Mouse (Mus musculus) embryonic facial prominence, embryonic 10.5 days (tissue): ENCODE data around the gene Selp. TPM values are rescaled to one million over a fixed set of nuclear protein-coding genes. Genes with fewer than 3 reads are reported as not detected.

Source experiments
- DNase-seq: peaks from one replicate; pipeline ENCODE4 v3.0.0-alpha.2; 2017; ENCODE audit warnings: low spot score
- H3K27ac ChIP-seq: fragments of 300-500 bp; sonication (generic); replicated peaks from 2 replicates; pipeline ENCODE4 v1.5.1; 2016; ENCODE audit warnings: mild to moderate bottlenecking
- H3K27me3 ChIP-seq: fragments of 300-500 bp; sonication (generic); replicated peaks from 2 replicates; pipeline ENCODE4 v1.6.1; 2016; ENCODE audit warnings: low read depth, mild to moderate bottlenecking; ENCODE audit not compliant: poor library complexity, severe bottlenecking
- H3K36me3 ChIP-seq: fragments of 300-500 bp; sonication (generic); replicated peaks from 2 replicates; pipeline ENCODE4 v1.6.1; 2016; ENCODE audit warnings: mild to moderate bottlenecking, moderate library complexity
- H3K4me1 ChIP-seq: fragments of 300-500 bp; sonication (generic); 2 replicates; pipeline ENCODE4 v1.6.1; 2016
- H3K4me3 ChIP-seq: fragments of 300-500 bp; sonication (generic); 2 replicates; pipeline ENCODE4 v1.5.1; 2016; ENCODE audit warnings: mild to moderate bottlenecking, moderate library complexity
- H3K9me3 ChIP-seq: fragments of 300-500 bp; sonication (generic); 2 replicates; pipeline ENCODE4 v1.6.1; 2016; ENCODE audit warnings: mild to moderate bottlenecking
- WGBS: fragments of 180-500 bp; shearing (Covaris S2); methylation state at CpG from one replicate; pipeline ENCODE4 v1.1.7; 2016; 5-methylcytosine and 5-hydroxymethylcytosine counted together
- polyA plus RNA-seq: library from polyadenylated mRNA; unstranded; fragments of >200 nt; fragmentation: Nextera tagmentation; extraction: Ambion mirVana; gene quantifications from 2 replicates; pipeline ENCODE4 v1.2.1, GENCODE M21; 2016

The Selp gene
- polyA plus RNA-seq, 1 experiment from 2014 or later, result not detected

GRCm38 (mm10) chr1:164086797-164087196 lies 28.3 kb upstream of the Selp start:
- 84% methylated on average over 3 of the region's 3 CpGs for WGBS
- Histone ChIP-seq H3K4me1 (no peaks in the 10 kb centered on the region), H3K27ac (no peak overlapping the region), H3K4me3 (no peak overlapping the region), H3K36me3 (no peaks in the 10 kb centered on the region), H3K9me3 (no peaks in the 10 kb centered on the region), H3K27me3 (no peaks in the 10 kb centered on the region)
- no peak for DNase-seq

GRCm38 (mm10) chr1:164087872-164088271 lies 27.2 kb upstream of the Selp start:
- DNase-seq, result no peak
- Histone ChIP-seq H3K27ac (no peak overlapping the region), H3K36me3 (no peaks in the 10 kb centered on the region), H3K4me1 (no peaks in the 10 kb centered on the region), H3K9me3 (no peaks in the 10 kb centered on the region), H3K4me3 (no peak overlapping the region), H3K27me3 (no peaks in the 10 kb centered on the region)
- 91% methylated on average over 5 of the region's 5 CpGs for WGBS

GRCm38 (mm10) chr1:164096780-164097179 lies 18.3 kb upstream of the Selp start:
- no peak for DNase-seq
- 69% methylated on average over 6 of the region's 6 CpGs for WGBS
- Histone ChIP-seq H3K27me3 (no peaks in the 10 kb centered on the region), H3K9me3 (no peaks in the 10 kb centered on the region), H3K36me3 (no peaks in the 10 kb centered on the region), H3K4me3 (no peak overlapping the region), H3K27ac (no peak overlapping the region), H3K4me1 (no peaks in the 10 kb centered on the region)

GRCm38 (mm10) chr1:164097911-164098310 lies 17.2 kb upstream of the Selp start:
- no peaks in the 10 kb centered on the region for H3K36me3 ChIP-seq
- no peaks in the 10 kb centered on the region for H3K4me1 ChIP-seq
- H3K4me3 ChIP-seq, result no peak overlapping the region
- H3K27me3 ChIP-seq, result no peaks in the 10 kb centered on the region
- no peak for DNase-seq
- H3K27ac ChIP-seq, result no peak overlapping the region
- no peaks in the 10 kb centered on the region for H3K9me3 ChIP-seq
- 86% methylated on average over 2 of the region's 2 CpGs for WGBS

- Histone ChIP-seq H3K9me3 (no peaks in the 10 kb centered on the region), H3K27ac (no peak overlapping the region), H3K36me3 (no peaks in the 10 kb centered on the region), H3K4me1 (no peaks in the 10 kb centered on the region), H3K27me3 (no peaks in the 10 kb centered on the region), H3K4me3 (no peak overlapping the region)
- 73% methylated on average over 2 of the region's 2 CpGs for WGBS
- no peak for DNase-seq
These were observed 16.7 kb upstream of the Selp start for GRCm38 (mm10) chr1:164098372-164098771.

GRCm38 (mm10) chr1:164109763-164110162 lies 5.3 kb upstream of the Selp start:
- H3K27me3 ChIP-seq, result no peaks in the 10 kb centered on the region
- H3K27ac ChIP-seq, result no peak overlapping the region
- no peaks in the 10 kb centered on the region for H3K9me3 ChIP-seq
- no peaks in the 10 kb centered on the region for H3K4me1 ChIP-seq
- no peaks in the 10 kb centered on the region for H3K36me3 ChIP-seq
- WGBS, result 88% methylated on average over 2 of the region's 2 CpGs
- no peak for DNase-seq
- H3K4me3 ChIP-seq, result no peak overlapping the region

GRCm38 (mm10) chr1:164110591-164111329 lies 4.3 kb upstream of the Selp start:
- Histone ChIP-seq H3K4me3 (no peak overlapping the region), H3K27me3 (no peaks in the 10 kb centered on the region), H3K9me3 (no peaks in the 10 kb centered on the region), H3K4me1 (no peaks in the 10 kb centered on the region), H3K36me3 (no peaks in the 10 kb centered on the region), H3K27ac (no peak overlapping the region)
- WGBS, result 93% methylated on average over 9 of the region's 9 CpGs
- DNase-seq, result no peak

- Histone ChIP-seq H3K36me3 (no peaks in the 10 kb centered on the region), H3K4me3 (no peak overlapping the region), H3K27me3 (no peaks in the 10 kb centered on the region), H3K9me3 (no peaks in the 10 kb centered on the region), H3K4me1 (no peaks in the 10 kb centered on the region), H3K27ac (no peak overlapping the region)
- no peak for DNase-seq
- WGBS, result 88% methylated on average over 5 of the region's 5 CpGs
These were observed 784 bp upstream of the Selp start for GRCm38 (mm10) chr1:164114280-164114679.

GRCm38 (mm10) chr1:164115647-164116046 lies 583 bp downstream of the Selp start:
- 82% methylated on average over 6 of the region's 6 CpGs for WGBS
- DNase-seq, result no peak
- H3K27me3 ChIP-seq, result no peaks in the 10 kb centered on the region
- H3K27ac ChIP-seq, result no peak overlapping the region
- H3K36me3 ChIP-seq, result no peaks in the 10 kb centered on the region
- H3K4me1 ChIP-seq, result no peaks in the 10 kb centered on the region
- H3K9me3 ChIP-seq, result no peaks in the 10 kb centered on the region
- no peak overlapping the region for H3K4me3 ChIP-seq

GRCm38 (mm10) chr1:164117869-164118268 lies 2.8 kb downstream of the Selp start:
- DNase-seq, result no peak
- WGBS, result 90% methylated on average over 6 of the region's 6 CpGs
- no peaks in the 10 kb centered on the region for H3K9me3 ChIP-seq
- no peaks in the 10 kb centered on the region for H3K4me1 ChIP-seq
- H3K27ac ChIP-seq, result no peak overlapping the region
- no peaks in the 10 kb centered on the region for H3K27me3 ChIP-seq
- H3K36me3 ChIP-seq, result no peaks in the 10 kb centered on the region
- no peak overlapping the region for H3K4me3 ChIP-seq

GRCm38 (mm10) chr1:164119892-164120776 lies 5.1 kb downstream of the Selp start:
- H3K4me3 ChIP-seq, result no peak overlapping the region
- no peak for DNase-seq
- no peaks in the 10 kb centered on the region for H3K4me1 ChIP-seq
- 75% methylated on average over 3 of the region's 3 CpGs for WGBS
- H3K9me3 ChIP-seq, result no peaks in the 10 kb centered on the region
- no peaks in the 10 kb centered on the region for H3K36me3 ChIP-seq
- H3K27ac ChIP-seq, result no peak overlapping the region
- no peaks in the 10 kb centered on the region for H3K27me3 ChIP-seq

GRCm38 (mm10) chr1:164120777-164121158 lies 5.7 kb downstream of the Selp start:
- no peak for DNase-seq
- 89% methylated on average over 3 of the region's 3 CpGs for WGBS
- no peaks in the 10 kb centered on the region for H3K9me3 ChIP-seq

GRCm38 (mm10) chr1:164123836-164124235 lies 8.8 kb downstream of the Selp start:
- WGBS, result 75% methylated on average over 3 of the region's 3 CpGs
- no peaks in the 10 kb centered on the region for H3K4me1 ChIP-seq
- no peak for DNase-seq
- H3K27me3 ChIP-seq, result no peaks in the 10 kb centered on the region
- no peaks in the 10 kb centered on the region for H3K36me3 ChIP-seq
- H3K4me3 ChIP-seq, result no peak overlapping the region
- no peaks in the 10 kb centered on the region for H3K9me3 ChIP-seq
- no peak overlapping the region for H3K27ac ChIP-seq

More at GRCm38 (mm10) chr1:164120777-164121158, 5.7 kb downstream of the Selp start:
- no peaks in the 10 kb centered on the region for H3K27me3 ChIP-seq
- H3K4me1 ChIP-seq, result no peaks in the 10 kb centered on the region
- H3K4me3 ChIP-seq, result no peak overlapping the region
- no peak overlapping the region for H3K27ac ChIP-seq
- no peaks in the 10 kb centered on the region for H3K36me3 ChIP-seq
